Mouse (Mus musculus) mouse embryonic stem cell (cell line): ENCODE results near the gene Eng.

Experiments
- in situ Hi-C, 2 experiments: fragments of 300-500 bp; cut with MboI; formaldehyde crosslinking; loops; 1 replicate in 1 of 2; 3 replicates in 1 of 2; pipeline ENCODE4 v1.14.3; 2019 to 2020; ENCODE audit warnings: low sequenced_read_pairs in 2 of 2, low pct_unique_long_range_greater_than_20kb in 1 of 2, mixed read lengths in 1 of 2; ENCODE audit not compliant: unreplicated experiment in 1 of 2

Gene Eng

GRCm38 (mm10) chr2:32714117-32714986 is 68.0 kb downstream of the Eng start:
- in situ Hi-C loops, result loop anchor here (5.0 kb wide), 1 partner anchor 43 kb away; the partner anchor contains the start of gene Tor2a (in 2 of the 2)

GRCm38 (mm10) chr2:32714987-32715425 is 68.6 kb downstream of the Eng start:
- in situ Hi-C loops, result loop anchor here (5.0 kb wide), 1 partner anchor 42 kb away; the partner anchor contains the start of gene Tor2a (in 2 of the 2)

GRCm38 (mm10) chr2:32718761-32719160 is 72.4 kb downstream of the Eng start:
- in situ Hi-C loops, result no loop called here

GRCm38 (mm10) chr2:32720053-32720452 is 73.7 kb downstream of the Eng start:
- in situ Hi-C loops, result no loop called here

- in situ Hi-C loops, result no loop called here
Measured at GRCm38 (mm10) chr2:32720681-32721229, 74.4 kb downstream of the Eng start, which contains the start of gene Sh2d3c. Sh2d3c (plus strand) TSS chr2:32721055.

- in situ Hi-C loops, result no loop called here
Measured at GRCm38 (mm10) chr2:32722046-32722445, 75.7 kb downstream of the Eng start.

- in situ Hi-C loops, result no loop called here
Measured at GRCm38 (mm10) chr2:32722581-32722980, 76.2 kb downstream of the Eng start.

- in situ Hi-C loops, result no loop called here
Measured at GRCm38 (mm10) chr2:32724149-32724548, 77.8 kb downstream of the Eng start.

- in situ Hi-C loops, result no loop called here
Measured at GRCm38 (mm10) chr2:32724832-32725790, 78.7 kb downstream of the Eng start.

GRCm38 (mm10) chr2:32727435-32727834 is 81.0 kb downstream of the Eng start:
- in situ Hi-C loops, result no loop called here

- in situ Hi-C loops, result no loop called here
Measured at GRCm38 (mm10) chr2:32728463-32728862, 82.1 kb downstream of the Eng start.

GRCm38 (mm10) chr2:32729547-32729946 is 83.2 kb downstream of the Eng start:
- in situ Hi-C loops, result no loop called here

GRCm38 (mm10) chr2:32730854-32731253 is 84.5 kb downstream of the Eng start:
- in situ Hi-C loops, result no loop called here

- in situ Hi-C loops, result no loop called here
Measured at GRCm38 (mm10) chr2:32731911-32732310, 85.5 kb downstream of the Eng start.
